Mouse (Mus musculus): Measurements from ENCODE around the gene Snx14.

The Snx14 gene

DNA sequence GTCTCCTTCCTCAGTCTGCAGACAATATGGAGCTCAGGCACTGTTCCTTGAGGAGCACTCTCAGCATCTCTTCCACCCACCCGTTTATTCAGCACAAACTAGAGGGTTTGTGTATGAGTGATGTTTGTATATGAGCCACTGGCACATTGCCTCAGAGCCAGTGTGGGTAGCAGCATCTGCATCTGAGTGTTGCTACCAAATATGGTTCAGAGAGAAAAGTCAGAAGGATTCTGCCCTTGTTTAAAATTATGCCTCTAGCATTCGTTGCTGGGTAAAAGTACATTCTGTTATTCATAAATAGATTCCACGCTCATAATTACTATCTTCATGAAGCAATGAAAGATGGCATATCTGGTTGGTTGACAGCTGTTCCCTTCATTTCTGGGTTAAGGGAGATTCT, 96.1 kb downstream of the Snx14 start:
- DNase-seq (ENCODE audit: low spot score), result no peak

DNA sequence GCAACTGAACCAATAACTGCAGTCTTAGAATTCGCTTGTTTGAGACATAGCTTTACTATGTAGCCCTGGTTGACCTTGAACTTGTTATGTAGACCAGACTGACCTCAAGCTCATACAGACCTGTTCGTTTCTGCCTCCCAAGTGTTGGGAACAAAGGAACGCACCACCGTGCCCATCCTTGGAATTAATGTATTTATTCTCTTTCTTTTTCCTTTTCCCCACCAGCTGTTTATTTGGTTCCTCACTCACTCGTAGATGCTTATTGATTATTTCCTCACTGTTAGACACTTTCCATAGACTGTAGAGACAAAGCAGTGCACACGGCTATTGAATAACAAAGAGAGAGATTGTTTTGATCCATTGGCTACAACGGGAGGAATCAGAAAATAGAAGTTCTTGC, 96.5 kb downstream of the Snx14 start:
- DNase-seq (ENCODE audit: low spot score), result no peak

DNA sequence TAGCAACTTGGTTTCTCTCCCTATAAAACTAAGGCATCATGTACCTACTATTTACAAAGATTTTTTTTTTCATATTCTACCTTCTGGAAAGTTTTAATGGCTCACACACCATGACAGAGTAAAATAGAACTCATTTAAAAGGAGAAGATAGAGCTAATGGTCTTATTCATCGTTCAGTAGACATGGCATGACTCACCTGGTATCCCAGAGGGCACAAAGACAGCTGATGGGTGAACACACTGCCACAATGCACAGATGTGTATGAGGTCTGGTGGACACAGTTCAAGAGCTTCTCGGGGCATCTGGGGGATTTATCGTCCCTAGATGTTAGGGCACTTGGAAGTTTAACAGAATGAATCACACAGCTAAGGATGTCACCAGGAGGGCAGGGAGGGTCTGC, 97.9 kb downstream of the Snx14 start:
- DNase-seq (ENCODE audit: low spot score), result no peak

DNA sequence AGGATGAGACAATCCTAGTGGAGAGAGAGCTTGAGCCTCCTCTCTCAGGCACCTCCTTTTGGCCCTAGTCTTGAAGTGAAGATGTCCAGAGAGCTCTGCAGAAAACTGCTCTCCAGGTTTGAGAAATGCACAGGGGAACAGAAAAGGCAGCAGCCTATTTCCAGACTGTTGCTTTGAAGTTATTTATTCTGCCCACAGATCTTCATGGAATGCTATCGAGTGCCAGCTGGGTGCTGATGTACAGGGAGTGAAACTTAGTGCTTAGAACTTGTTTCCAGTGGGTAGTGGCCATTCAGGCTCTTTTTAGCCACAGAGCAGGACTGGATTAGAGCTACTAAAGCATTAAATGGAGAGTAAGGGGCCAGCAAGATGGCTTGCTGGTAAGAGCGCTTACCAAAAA, 102.9 kb downstream of the Snx14 start:
- no peak for DNase-seq (ENCODE audit: low spot score)

DNA sequence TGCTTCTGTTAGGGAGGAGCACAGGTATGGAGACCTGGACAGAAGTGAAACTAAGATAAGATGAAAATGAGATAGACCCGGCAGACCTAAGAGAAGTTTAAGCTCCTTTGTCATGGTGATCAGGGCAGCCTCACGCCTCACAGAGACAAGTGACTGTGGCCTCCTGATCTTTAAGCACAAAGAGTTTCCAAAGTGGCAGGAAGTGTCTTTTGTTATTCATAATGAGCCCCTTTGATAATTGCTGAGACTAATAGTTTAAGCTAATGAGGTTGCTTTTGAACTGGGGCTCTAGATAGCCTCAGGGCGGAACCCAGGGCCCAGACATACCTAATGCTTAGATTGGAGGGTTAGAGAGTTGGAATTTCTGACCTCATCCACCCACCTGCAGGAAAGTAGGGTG, 106.3 kb downstream of the Snx14 start:
- DNase-seq (ENCODE audit: low spot score), result no peak

DNA sequence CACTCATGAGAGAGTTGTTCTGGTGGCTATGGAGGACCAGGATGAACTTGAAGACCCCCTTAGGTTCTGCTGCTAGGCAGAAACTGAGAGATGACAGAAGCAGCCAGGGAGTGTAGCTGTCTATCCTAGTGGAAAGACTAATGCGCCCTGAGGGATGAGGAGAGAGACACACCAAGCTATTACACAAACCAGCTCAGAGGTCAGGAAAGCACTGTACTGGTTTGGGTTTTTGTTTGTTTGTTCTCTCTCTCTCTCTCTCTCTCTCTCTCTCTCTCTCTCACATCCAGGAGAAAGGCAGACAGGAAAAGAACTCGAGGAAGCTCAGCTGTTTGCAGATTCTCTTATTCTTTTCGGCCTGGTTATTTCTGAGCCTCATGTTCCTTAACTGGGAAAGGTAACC, 108.4 kb downstream of the Snx14 start:
- no peak for DNase-seq (ENCODE audit: low spot score)

DNA sequence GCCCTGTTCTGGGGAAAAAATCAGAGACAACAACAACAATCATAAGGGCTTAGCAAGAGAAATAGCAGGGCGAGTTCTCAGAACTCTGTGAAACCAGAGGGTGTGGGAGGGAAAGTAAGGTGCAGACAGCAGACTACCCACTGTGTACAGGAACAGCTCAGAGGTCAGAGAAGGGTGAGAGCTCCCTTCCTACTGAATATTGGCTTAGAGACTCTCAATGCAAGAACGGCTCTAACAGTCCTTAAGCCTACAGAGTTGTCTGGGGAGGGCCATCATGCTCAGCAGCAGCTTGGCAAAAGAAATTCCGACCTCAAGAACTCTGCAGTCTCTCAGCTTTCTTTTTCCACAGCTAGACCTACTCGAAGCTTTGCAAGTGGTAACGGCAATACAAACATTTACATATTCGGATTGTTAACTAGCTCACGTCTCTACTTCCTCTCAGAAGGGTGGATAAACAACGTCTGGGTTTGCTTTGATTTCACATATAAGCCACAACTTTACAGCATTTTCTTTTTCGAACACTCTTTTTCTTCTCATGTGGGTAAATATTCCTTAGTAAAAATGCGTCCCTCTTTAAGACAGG, 109.5 kb downstream of the Snx14 start:
- DNase-seq (ENCODE audit: low spot score), result no peak

DNA sequence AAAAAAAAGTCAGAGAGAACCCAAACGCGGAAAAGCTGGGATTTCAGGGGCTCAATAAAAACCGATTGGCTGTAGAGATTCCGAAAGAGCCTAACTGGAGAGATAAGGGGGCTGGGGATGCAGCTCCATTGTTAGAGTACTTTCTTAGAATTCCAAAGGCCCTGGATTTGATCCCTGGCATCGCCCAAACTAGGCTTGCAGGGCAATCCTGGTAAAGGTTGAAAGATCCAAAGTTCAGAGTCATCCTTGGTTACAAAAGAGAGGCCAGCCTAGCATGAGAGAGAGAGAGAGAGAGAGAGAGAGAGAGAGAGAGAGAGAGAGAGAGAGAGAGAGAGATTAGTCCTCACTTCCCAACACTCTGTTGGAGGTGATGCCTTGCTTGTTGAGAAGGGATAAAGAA, 110.1 kb downstream of the Snx14 start:
- no peak for DNase-seq (ENCODE audit: low spot score)

DNA sequence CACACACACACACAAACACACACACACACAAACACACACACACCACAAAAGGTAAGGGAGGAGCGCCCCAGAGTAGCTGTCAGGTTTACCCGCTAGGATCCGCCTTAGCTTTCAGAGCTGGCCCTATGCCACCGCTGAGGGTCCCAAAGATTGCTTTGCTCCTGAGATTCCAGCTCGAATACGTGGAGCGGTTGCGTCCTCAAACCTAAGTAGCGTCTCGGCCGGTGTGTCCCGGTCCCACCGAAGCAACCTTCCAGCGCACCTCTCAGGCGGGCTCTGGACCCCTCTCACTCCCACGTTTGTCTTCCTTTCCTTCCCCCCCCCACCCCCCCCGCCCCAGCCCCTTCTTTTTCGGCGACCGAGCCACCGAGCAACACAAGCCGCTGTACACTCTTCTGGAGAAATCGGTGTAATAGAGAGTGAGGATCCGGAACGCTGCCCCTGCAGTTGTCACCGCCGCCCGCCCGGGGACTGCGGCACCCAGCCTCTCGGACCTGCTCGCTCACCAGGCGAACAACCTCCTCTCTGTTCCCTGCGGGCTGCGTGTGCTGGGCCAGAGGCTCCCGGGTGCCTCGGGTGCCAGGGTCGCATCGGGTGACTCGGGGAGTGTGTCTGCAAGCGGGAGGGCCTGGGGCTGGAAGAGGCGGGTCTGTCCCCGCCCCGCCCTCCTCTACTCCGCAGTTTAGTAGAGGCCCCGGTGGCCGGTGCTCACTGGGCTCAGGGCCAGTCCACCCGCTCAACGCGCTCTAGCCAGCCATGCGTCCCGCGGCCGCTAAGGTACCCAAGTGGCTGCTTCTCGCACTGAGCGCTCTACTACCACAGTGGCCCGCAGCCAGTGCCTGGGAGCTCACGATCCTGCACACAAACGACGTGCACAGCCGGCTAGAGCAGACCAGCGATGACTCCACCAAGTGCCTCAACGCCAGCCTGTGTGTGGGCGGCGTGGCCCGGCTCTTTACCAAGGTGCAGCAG, 111.5 kb downstream of the Snx14 start, which contains the start of gene Nt5e:
Gene Nt5e, plus strand, starts transcription at position 268 of the 972 bp plus-strand sequence.
- peak; percentile 47 for DNase-seq (ENCODE audit: low spot score)

Measured in ovary, postnatal 14 days (tissue).